Mouse (Mus musculus) lung, postnatal 4 days (tissue): ENCODE results near the gene Rbfox3.
"Not testable (repeated sequence)": the region's sequence is repeated elsewhere in the genome, so short reads cannot be mapped to it uniquely, and the experiment has no call there.

ENCODE experiments used
- DNase-seq, 2 experiments: peaks; one replicate each; pipeline ENCODE4 v3.0.0; 2021

Gene Rbfox3

DNA sequence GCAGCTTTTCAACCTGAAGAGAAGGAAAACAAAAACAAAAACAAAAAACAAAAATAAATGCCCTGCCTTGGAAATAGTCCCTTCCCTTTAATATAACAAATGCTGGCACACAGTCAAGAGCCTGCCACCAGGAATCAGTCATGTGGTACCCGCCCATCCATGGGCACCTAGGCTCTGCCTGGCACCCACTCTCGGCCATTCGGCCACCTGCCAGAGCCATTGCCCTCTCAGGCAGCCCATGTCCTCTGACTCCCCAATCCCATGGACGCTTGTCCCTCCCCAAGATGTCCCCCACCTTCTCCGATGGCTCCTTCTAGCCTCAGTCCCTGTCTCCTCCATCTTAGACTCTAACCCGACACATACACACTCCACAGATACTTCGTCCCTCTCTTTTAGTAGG, 100.0 kb downstream of the Rbfox3 start:
- DNase-seq = no peak

DNA sequence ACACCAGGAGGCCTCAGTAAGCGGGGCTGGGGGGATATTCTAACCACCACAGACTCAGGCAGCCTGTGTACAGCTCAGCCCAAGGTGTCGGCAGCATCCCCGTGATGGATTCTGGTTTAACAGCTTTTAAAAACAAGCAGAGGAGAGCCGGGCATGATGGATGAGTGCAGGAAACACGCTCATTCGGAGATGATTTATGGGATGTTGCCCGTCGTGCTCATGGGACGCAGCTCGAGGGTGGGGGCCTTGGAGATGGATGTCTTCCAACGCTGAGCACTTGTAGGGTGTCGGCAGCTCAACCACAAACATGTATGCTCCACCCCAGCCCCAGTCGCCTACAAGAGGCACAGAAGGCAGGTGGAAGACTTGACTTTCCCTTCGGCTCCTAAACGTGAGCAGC, 103.9 kb downstream of the Rbfox3 start:
- no peak for DNase-seq

DNA sequence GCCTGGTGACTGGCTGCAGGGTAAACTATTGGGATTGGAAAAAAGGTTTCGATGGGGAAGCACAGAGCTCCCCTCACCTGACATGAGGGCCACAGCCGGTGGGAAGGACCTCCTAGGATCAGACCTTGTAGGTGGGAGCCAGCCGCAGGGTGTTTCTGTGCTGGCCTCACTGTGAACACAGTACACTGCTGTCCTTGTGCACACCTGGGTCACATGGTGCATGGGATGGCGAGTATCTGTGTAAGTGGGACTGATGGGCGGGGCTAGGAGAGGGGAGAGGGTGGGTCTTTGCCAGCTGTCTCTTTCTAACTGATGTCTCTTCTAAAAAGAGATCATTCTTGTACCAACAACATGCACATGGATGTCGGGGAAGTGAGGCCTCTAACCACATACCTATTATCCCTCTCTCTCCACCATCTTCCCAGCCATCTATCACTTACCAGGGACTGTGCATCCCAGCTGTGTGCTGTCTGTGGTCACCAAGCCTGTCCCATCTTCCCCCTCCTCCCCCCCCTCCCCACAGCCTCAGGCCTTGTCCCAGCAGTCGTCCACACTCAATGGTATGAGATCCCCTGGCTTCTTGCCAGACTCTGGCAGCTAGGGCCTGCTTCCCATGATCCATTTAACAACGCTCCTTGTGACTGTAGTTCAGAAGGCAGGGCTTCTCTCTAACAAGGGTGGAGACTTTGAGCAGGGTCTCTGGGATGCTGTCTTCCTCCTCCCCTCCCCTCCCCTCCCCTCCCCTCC, 116.4 kb downstream of the Rbfox3 start:
- DNase-seq = peak; percentile 36 to 74

GRCm38 (mm10) chr11:118793639-118794021, 117.8 kb downstream of the Rbfox3 start:
- DNase-seq = no peak

DNA sequence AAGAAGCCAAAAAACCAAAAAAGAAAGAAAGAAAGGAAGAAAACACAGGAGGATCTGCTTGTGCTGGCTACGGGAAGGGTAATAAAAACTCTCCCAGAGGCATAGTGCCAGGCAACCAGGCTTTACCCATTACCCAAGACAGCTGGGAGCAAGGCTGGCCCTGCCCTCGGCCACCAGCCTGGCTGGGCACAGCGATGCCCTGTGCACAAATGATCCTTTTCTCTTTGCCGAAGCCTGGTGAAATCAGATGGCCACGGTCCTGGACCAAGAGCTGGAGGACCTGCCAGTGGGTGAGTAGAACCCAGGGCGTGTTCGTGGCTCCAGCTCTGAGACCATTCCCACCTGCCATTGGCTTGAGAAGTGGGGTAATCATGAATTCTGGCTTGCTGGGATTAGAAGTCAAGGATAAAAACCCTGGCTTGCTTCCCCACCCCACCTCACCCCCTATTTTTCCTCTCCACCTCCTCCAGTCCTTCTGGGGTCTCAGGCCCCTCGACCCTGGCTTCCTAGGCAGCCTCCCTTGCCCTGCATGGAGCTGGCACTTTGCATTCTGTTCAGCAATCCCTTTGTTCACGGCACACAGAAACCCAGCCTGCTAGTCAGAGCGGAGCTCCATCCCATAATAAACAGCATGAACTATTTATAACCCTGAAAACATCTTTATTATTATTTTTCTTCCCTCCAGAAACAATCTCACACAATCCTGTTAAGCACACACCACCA, 118.3 kb downstream of the Rbfox3 start:
- DNase-seq = no peak

GRCm38 (mm10) chr11:118792163-118792915, 119.1 kb downstream of the Rbfox3 start:
- DNase-seq = no peak

DNA sequence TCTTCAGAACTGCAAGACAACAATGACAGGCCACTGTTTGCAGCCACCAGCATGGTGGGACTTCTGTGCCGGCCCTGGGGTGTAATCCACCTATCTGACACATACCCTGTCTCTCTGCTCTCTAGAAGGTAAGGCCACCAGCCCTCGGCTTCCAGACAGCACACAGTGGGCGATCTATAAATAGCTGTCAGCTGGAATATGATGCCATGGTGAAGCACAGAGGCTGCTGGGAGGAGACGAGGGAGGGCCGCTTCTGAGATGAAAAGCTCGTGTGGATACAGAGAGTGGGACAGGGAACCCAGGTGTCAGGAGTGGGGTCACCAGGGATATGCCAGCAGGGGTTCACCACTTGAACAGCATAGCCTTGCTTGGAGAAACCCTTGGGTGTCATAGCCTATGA, 120.0 kb downstream of the Rbfox3 start:
- no peak for DNase-seq

GRCm38 (mm10) chr11:118788091-118788490, 123.3 kb downstream of the Rbfox3 start:
- DNase-seq = no peak

DNA sequence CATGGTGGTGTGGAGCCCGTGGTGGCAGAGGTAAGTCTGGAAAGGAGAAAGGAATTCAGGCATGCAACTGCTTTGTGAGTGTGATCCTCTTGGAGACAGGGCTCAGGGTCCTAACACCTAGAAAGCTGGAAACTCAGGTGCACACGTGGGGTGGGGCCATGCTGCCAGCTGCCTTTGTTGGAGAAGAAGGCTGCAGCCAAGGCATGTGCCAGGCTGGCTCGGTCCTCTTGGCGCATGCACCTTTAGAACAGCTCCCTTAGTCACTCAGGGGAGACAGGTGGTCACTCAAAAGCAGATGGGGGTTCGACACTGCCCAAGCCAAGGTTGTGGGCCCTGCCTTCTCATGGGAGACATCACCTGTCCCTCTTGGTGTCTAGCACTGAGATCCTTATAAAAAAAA, 128.7 kb downstream of the Rbfox3 start:
- no peak for DNase-seq

GRCm38 (mm10) chr11:118775753-118776152, 135.6 kb downstream of the Rbfox3 start:
- peak in 1 of 2 experiments; percentile 10 for DNase-seq

- not testable (repeated sequence) for DNase-seq
Observed at GRCm38 (mm10) chr11:118774777-118775176, 136.6 kb downstream of the Rbfox3 start.

- DNase-seq = no peak
Observed at GRCm38 (mm10) chr11:118773076-118773583, 138.3 kb downstream of the Rbfox3 start.

- DNase-seq = no peak
Observed at GRCm38 (mm10) chr11:118771358-118771757, 140.0 kb downstream of the Rbfox3 start.

GRCm38 (mm10) chr11:118770789-118771188, 140.6 kb downstream of the Rbfox3 start:
- DNase-seq = no peak

GRCm38 (mm10) chr11:118769542-118769941, 141.9 kb downstream of the Rbfox3 start:
- DNase-seq = no peak

GRCm38 (mm10) chr11:118768441-118768840, 143.0 kb downstream of the Rbfox3 start:
- no peak for DNase-seq

DNA sequence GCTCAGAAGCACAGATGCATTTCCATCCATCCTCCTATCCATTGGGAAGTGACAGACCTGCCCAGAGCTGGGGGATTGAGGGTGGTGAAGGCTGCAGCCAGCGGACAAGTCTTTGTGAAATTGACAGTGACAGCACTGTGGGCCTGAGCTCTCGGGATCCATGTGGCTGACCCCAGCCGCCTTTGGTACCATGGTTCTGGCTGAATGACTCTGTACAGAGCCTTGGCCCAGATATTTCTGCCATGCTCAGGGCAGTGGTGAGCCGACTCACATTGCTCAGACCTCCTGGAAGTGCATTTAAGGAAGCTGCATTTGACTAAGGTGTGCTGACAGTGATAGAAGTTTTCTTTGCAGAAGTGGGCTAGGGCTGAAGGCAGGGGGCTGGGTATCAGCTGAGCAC, 144.0 kb downstream of the Rbfox3 start:
- DNase-seq = no peak

- no peak for DNase-seq
Observed at GRCm38 (mm10) chr11:118760296-118760988, 151.0 kb downstream of the Rbfox3 start.

- no peak for DNase-seq
Observed at GRCm38 (mm10) chr11:118759228-118759627, 152.2 kb downstream of the Rbfox3 start.

DNA sequence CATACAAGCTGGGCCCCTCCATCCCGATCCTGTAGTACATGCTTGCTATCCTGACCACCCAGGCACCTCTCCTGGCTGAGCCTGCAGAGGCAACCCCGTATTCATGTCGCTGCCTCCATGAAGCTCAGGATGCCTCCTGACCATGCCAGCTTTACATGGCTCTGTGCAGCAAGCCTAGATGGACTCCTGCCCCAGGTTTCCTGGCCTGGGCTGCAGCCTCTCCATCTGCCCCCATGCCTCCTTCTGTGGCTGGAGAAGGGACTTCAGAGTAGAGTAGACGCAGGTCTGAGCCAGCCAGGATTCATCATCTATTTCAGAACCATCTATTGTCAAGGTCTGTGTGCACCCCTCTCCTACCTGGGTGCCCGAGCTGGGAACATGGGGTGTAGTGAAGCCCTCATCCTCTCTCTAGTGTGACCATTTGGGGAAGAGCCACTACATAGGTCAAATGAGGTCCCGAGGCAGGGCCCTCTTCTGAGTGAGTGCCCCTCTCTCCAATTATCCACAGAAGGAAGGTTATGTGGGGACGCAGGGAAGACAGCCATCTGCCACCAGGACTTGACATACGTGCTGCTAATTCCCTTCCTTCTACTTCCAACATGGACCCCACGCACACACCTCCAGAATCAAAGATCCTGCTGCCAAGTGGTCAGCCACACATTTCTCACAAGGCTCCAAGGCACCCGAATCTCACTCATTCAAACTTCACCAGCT, 153.0 kb downstream of the Rbfox3 start:
- DNase-seq = no peak

GRCm38 (mm10) chr11:118757488-118757887, 153.9 kb downstream of the Rbfox3 start:
- DNase-seq = no peak

DNA sequence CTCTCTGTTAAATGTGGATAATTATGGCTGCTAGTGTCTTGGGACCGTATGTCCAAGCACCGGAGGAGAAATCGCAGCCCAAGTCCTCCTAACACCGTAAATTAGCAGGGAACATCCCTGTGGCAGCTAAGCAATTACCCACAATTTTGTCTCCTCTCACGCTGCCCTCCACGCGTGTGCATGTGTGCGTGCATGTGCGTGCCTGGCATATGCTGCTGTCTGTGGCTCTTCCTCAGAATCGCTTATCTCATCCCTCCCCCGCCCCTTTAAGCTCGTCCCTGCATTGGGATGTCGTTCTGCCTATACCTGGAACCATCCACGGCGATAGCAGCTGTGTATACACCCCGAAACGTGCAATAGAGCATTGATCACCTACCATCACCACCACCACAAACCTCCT, 156.4 kb downstream of the Rbfox3 start:
- no peak for DNase-seq
